Mouse (Mus musculus) lung, postnatal 0 days (tissue): Measurements from ENCODE around the gene Baiap2.

Source experiments
- CTCF ChIP-seq: IDR thresholded peaks from 2 replicates; pipeline ENCODE4 v1.5.1; 2016; ENCODE audit warnings: antibody characterized with exemption, mild to moderate bottlenecking
- EP300 ChIP-seq: IDR thresholded peaks from 2 replicates; pipeline ENCODE4 v1.6.1; 2016; ENCODE audit warnings: antibody characterized with exemption, mild to moderate bottlenecking, control low read depth

DNA sequence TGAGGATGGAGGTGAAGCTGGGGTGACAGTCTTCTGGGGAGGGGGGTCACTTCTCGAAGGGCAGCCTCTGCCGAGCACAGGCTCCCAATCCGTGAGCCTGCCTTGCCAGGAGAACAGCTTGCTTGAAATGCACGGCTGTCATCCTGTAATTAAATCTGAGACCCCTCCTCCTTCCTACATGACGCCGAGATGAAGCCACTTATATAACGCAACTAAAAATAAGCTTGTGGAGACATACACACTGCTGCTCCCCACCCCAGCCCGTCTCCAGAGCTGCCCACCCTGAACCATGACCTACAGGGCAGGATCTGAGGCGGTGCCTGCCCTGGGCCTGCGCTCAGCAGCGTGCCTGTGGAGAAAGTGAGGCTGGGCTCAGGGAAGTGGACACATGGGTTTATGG is 2.4 kb upstream of the Baiap2 start:
- TF ChIP-seq CTCF: no peak
- TF ChIP-seq EP300: no peak
